Mouse (Mus musculus): ENCODE measurements around the gene Pigt.

Gene Pigt

DNA sequence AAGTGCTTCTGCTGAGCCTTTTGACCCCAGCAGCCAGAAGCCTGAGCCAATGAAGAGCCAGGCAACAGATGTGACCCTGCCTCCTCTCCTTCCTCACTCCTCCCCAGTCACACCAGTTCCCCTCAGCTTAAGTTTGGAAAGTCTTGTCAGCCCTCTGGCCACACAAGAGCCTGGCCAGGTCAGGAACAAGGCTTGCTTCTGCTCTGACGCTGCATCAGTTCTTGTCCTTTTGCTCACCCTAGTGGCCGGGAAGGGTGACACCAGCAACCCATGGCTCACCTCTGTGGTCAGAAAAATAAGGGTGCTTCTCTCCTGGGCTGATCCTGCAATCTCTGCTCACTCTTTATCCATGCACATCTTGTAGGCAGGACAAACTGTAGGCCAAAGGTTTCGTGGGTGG, 23.5 kb downstream of the Pigt start:
- no peak for DNase-seq (ENCODE audit: low spot score in 2 of 2)

DNA sequence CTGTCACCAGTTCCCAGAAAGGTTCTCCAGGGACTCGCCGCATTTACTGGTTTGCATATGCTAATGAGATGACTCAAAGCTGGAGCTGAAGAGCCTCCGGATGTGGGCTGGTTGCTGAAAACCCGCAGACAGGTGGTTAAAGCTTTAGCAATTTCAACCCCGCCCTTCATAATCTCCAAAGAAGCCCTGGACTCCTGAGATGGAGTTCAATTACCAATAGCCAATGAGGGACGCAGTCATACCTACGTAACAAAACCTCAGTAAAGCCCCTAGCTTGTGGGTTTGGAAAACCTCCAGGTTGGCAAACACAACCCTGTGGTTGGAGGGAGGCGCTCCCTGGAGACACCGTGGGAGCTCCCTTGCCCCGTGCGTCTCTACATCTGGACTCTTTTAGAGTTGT, 24.5 kb downstream of the Pigt start:
- DNase-seq (ENCODE audit: low spot score in 2 of 2), result no peak

DNA sequence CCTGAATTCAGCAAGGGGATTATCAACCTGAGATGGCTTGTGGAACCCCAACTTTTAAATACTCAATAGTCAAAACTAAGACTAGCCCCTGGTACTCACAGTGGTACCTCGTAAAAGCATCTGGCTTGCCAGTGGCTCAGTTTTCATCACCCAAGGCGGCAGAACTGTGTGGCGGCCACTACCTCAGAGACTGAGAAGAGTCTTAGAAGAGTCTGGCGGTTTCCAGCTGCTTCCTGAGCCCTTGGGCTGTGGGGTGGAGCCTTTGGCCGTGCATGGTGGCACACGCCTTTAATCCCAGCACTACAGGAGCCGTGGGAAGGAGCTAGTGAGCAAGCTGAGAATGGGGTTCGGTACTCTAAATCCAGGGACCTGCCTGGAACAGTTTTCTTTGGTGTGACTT, 25.0 kb downstream of the Pigt start:
- no peak for DNase-seq (ENCODE audit: low spot score in 2 of 2)

DNA sequence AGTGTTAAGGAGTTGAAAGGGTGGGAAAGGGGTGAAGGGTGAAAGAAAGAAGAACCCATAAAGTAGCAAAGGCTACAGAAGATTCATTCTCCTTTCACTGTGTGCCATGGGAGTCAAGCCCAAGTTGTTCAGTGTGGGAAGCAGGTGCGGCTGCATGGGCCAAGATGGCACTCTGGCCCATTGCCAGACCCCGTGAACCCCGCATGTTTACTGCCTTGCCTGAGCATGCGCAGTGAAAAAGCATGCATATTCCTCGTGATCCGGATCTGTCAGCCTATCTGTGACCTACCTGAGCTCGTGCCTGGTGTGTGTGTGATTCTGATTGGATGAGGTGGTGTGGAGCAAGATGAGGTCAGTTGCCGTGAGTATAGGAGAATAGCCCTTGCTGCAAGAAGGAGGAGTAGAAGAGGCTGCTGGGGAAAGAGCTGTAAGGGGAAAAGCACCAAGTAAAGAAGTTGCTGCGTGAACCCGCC, 26.0 kb downstream of the Pigt start:
- no peak for DNase-seq (ENCODE audit: low spot score in 2 of 2)

DNA sequence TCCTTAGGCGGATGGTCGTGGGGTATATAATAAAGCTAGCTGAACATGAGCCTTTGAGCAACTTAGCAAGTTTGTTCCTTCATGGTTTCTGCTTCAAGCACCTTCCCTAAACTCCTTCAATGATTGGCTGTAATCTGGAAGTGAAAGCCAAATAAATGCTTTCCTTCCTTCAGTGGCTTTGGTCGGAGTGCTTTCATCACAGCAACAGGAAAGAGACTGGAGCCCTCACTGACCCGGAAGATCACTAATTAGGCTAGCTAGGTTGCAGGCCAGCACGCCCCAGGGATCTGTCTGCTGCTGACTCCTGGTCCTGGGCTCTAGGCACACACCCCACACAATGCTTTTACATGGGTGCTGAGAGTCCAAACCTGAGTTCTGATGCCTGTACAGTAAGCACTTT, 31.2 kb downstream of the Pigt start:
- DNase-seq (ENCODE audit: low spot score in 2 of 2), result no peak

DNA sequence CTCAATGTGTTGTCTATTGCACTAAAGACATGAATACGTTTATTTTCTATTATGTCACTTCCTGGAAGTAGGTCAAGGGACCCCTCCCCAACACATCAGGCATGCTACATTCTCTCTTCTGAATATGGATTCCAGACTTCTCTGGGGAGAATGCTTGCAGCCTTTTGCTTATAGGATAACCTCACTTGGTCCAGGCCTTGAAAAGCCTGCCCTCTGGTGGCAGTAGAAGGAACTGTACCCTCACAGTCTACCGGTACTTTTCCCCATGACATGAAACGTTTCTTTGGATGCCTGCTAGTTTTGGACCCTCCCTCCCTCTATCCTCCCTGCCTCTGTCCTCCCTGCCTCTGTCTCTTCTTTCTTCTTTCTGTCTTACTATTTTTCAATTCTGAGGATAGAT, 33.8 kb downstream of the Pigt start:
- peak; percentile 54 to 79 for DNase-seq (ENCODE audit: low spot score in 2 of 2)

DNA sequence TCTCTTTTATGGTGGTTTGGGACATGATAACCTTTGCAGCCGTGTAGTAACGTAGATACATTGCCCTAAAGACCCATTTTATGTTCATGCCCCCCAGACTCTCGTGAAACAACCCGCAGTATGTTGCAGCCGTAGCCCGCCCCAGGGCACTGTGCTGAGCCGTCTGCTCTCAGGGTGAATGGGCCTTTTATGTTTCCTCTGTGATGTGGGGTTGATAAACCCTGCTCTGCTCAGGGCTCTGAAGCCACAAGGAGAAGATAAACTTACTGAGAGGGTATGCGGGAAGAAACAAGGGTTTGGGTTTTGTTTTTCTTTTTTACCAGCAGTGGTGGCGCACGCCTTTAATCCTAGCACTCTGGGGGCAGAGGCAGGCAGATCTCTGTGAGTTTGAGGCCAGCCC, 37.0 kb downstream of the Pigt start:
- no peak for DNase-seq (ENCODE audit: low spot score in 2 of 2)

DNA sequence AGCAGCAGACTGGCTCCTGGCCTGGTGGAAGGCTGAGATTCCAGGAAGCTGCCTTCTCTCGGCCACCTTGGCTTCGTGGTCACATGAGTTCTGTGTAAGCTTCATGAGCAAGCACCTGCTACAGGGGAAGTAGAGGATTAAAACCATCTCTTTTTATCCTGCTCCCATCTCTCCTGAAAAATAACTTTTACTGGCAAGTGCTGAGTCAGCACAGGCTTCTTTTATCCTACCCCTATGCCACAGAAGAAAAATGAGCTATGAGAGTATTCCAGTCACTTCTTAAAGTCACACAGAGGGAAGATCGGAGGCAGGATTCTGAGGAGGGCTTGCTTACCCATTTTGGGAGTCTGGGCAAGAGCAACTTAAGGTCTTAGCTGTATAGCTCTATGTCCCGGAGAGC, 39.7 kb downstream of the Pigt start:
- DNase-seq (ENCODE audit: low spot score in 2 of 2), result no peak

DNA sequence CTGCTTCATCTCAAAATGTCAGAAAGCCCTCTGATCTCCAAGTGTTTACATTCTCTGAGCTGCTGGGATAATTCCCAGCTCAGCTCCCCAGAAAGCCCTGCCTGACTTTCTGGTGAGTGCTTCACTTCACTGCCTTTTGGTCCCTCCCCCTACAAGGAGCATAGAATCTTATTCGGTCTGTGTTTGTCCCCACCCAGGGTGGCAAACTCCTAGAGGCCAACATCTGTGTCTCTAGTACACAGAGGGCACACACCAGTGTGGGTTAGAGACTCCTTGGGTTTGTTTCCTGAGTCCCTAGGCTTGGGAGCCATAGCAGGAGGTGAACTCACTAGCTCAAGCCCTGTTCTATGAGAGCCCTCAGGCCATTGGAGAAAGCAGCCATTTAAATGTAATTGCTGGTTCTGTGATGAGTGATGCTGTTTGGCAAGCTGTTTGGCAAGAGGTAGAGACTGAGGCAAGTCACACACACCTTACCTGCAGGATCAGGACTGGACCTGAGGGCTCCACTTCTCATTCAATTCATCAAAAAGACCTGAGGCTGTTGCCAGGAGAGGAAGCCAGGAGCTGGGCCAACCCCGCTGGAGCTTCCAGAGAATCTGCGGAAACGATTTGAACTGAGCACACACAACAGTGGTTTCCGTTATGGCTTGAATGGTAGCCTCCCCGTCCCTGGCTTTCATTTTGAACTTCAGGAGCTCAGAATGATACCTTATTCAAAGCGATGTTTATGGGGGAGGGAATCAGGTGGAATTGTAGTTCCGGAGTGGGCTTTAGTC, 43.5 kb downstream of the Pigt start:
- no peak for DNase-seq (ENCODE audit: low spot score in 2 of 2)

DNA sequence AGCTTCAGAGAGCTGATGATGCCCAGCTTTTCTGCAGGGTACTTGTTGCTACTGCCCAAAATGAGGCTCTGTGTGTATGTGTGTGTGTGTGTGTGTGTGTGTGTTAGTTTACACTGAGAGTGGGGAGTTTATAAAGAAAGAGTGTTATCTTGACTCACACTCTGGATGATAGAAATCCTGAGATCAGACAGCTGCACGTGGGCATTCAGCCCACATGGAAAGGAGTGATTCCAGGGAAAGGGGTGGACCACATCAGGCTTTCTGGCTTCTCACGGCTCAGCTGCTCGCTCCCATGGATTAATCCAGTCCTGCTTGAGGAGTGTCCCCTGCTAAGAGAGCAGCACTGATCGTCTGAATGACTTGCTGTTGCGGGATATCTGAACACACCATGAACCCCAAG, 44.8 kb downstream of the Pigt start:
- peak; percentile 39 to 48 for DNase-seq (ENCODE audit: low spot score in 2 of 2)

DNA sequence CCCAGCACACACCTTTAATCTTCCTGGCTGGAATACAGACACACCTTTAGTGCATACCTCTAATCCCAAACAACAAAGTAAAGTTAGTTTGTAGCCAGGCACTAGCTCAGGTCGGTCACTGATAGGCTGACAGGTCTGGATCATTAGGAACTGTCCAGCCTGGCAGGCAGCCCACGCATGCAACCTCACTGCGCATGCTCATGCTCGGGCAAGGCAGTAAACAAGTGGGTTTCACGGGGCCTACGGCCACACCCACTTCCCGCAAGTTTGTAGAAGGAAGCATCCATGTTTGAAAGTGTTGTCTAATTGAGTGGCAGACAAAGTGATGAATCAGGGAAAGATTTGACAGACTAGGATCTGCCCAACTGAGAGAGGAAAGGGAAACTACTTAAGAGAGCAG, 45.3 kb downstream of the Pigt start:
- DNase-seq (ENCODE audit: low spot score in 2 of 2), result no peak

DNA sequence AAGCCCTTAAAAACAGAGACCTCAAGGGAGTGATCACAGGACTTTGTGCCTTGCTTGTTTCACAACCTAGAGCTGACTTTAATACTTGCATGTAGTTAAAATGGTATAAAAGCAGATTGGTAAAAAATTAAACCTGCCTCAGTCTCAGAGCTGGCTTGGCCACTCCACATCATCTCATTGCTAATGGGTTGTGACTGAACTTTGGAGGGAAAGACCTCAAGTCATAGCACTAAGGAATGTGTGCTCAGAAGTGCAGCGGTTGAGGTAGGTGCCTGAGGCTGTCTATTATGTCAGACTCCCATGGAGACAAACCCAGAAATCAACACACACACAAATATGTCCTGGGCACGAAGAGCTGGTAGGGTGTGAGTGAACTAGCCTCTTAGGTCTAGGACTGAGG, 46.4 kb downstream of the Pigt start:
- DNase-seq (ENCODE audit: low spot score in 2 of 2), result no peak

DNA sequence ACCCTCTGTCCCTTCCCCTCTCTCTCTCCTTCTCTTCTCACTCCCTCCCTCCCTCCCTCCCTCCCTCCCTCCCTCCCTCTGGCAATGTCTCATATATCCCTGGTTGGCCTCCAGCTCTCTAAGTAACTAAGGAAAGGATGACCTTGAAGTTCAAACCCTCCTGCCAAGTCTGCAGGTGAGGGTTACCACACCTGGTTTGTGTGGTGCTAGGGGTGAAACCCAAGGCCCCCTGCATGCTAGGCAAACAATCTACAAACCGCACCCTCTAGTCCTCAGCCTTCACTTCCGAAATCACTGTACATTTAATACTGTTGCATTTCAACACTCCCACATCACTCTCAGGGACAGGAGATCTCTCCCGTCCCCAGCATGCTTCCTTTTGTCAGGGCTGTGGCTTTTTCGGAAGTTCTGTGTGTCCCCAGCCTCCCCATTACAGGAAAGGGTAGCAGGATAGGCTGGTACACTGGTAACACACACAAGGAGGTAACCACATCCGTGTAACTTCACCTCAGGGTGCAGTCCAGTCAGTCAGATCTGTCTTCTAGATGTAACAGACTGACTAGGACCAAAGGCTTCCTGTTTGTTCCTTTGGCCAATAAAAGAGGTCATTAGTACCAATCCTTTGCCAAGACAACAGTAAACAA, 47.3 kb downstream of the Pigt start:
- DNase-seq (ENCODE audit: low spot score in 2 of 2), result no peak

DNA sequence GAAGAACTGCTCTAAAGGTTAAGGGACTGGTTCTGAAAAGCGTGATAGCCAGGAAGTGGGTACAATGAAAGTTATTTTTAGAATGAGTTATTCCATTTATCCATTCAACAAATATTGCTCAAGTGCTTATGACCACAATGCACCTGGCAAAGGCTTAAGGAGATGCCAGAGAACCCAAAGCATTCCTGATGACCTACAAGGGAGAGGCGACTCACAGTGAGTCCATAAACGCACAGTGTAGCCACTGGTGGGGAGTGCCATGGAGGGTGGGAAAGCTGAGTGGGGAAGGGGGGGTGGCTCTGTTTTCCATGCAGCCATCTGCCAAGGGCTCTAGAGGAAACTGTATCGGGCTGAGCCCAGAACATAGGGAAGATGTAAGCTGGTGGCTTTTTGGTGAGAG, 52.0 kb downstream of the Pigt start:
- DNase-seq (ENCODE audit: low spot score in 2 of 2), result no peak

DNA sequence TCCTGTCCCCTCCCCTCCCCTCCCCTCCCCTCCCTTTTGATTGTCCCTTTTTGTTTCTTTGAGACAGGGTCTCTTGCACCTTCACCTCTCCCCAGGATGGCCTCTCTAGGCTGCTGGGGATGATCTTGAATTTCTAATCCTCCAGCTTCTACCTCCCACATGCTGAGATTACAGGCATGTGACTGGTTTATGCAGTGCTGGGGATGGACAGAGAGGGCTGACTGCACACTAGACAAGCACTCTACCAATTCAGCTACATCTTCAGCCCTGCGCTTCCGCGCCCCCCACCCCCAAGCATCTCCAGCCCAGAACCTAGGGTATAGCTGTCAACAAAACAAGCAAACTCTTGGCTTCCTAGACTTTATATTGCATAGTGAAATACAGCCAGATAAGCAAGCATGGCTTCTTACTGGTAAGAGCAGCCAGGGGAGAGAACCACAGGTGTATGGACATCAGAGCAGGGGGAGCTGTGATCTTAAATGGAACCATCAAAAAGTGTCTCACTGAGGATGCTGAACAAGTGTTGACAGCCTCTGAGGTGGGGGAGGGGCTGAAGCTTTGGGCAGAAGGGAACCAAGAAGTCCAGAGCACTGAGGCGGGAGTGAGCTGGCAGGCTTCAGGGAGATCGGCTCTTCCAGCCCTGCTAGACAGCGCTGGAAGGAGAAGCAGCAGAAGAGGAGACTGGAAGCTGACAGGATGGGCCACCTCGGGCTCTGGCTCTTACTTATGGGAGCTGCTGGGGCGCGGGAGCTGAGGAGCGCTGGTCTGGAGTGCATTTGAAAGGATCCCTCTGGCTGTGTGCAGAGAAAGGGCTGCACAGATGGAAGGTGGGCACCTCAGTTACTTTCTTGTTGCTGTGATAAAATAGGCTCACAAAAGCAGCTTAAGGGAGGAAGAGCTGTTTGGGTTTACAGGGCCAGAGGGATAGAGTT, 52.9 kb downstream of the Pigt start:
- peak in 1 of 2 experiments; percentile 21 for DNase-seq (ENCODE audit: low spot score in 2 of 2)

DNA sequence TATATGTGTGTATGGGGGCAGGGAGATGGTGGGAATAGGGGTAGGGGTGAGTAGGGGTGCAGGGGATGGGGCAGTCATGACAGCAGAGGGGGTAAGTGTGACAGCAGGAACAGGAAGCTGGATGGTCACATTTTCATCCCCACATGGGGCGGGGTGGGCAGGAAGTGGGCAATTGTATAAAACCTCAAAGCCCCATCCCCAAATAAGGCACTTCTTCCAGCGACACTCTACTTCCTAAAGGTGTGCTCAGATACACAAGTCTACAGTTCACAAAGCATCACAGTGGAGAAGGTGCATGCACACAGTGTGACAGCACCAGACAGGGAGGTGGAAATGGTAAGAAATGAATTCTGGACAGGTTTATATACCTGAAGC, 53.6 kb downstream of the Pigt start:
- DNase-seq (ENCODE audit: low spot score in 2 of 2), result no peak

DNA sequence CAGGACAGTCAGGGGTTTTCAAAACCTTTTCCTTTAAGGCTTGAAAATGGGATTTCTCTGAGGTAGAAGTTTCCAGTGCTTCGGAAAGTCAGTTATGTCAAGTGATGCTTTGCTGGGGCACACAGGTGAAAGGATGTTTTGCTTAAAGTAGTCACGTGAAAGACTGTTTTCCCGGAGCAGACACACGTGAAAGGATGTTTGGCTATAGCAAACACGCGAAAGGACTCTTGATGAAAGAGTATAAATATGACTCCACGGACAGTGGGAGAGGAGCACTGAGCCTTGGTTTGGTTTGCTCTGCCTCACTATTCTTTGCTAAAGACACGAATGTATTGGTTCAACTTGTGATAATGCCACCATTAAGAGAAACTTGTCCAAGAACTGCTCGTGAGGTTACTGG, 54.2 kb downstream of the Pigt start:
- DNase-seq (ENCODE audit: low spot score in 2 of 2), result no peak
